Mouse (Mus musculus) liver, embryonic 14.5 days (tissue): ENCODE data around the gene Eno3. TPM values are rescaled to one million over a fixed set of nuclear protein-coding genes. Genes with fewer than 3 reads are reported as not detected.

Experiments
- ATAC-seq: fragments of 200-750 bp; cut with Nextera tagmentation; 2 replicates; pipeline ENCODE4 v1.8.0; 2017; ENCODE audit warnings: moderate number of reproducible peaks, mild to moderate bottlenecking, moderate library complexity; ENCODE audit not compliant: insufficient read depth
- DNase-seq, 3 experiments: peaks; one replicate each; pipeline ENCODE4 v3.0.0-alpha.2; 2012 to 2013; ENCODE audit warnings: low read depth in 3 of 3, low spot score in 3 of 3
- H3K27ac ChIP-seq: fragments of 300-500 bp; sonication (generic); 2 replicates; pipeline ENCODE4 v1.5.1; 2014; ENCODE audit warnings: moderate library complexity, mild to moderate bottlenecking, control low read depth, inconsistent platforms
- H3K27me3 ChIP-seq: fragments of 300-500 bp; sonication (generic); 2 replicates; pipeline ENCODE4 v1.6.1; 2014; ENCODE audit warnings: mild to moderate bottlenecking, low read length, moderate library complexity; ENCODE audit not compliant: control insufficient read depth, insufficient read depth
- H3K36me3 ChIP-seq: fragments of 300-500 bp; sonication (generic); replicated peaks from 2 replicates; pipeline ENCODE4 v1.6.1; 2014; ENCODE audit warnings: low read depth; ENCODE audit not compliant: control insufficient read depth, insufficient read depth
- H3K4me1 ChIP-seq, 2 experiments: fragments of 200-500 bp in 1 of 2; fragments of 300-500 bp in 1 of 2; sonication (generic) in 1 of 2; replicated peaks; 2 replicates each; pipeline ENCODE4 v1.6.1; 2012 to 2014; ENCODE audit warnings: antibody characterized with exemption in 1 of 2, inconsistent platforms in 1 of 2, low read length in 1 of 2; ENCODE audit not compliant: control insufficient read depth in 2 of 2, insufficient read depth in 2 of 2
- H3K4me2 ChIP-seq: fragments of 300-500 bp; sonication (generic); 2 replicates; pipeline ENCODE4 v1.6.1; 2014; ENCODE audit warnings: low read depth, mild to moderate bottlenecking, control low read depth, moderate library complexity
- H3K4me3 ChIP-seq, 2 experiments: fragments of 200-500 bp in 1 of 2; fragments of 300-500 bp in 1 of 2; sonication (generic) in 1 of 2; 2 replicates each; pipeline ENCODE4 v1.5.1; 2012 to 2014; ENCODE audit warnings: low read depth in 2 of 2, low read length in 2 of 2, mild to moderate bottlenecking in 2 of 2, control low read depth in 1 of 2, inconsistent platforms in 1 of 2, moderate library complexity in 1 of 2; ENCODE audit not compliant: insufficient read depth in 1 of 2
- H3K9ac ChIP-seq: fragments of 300-500 bp; sonication (generic); replicated peaks from 2 replicates; pipeline ENCODE4 v1.6.1; 2014; ENCODE audit warnings: mild to moderate bottlenecking, control low read depth, moderate library complexity
- H3K9me3 ChIP-seq: fragments of 300-500 bp; sonication (generic); 2 replicates; pipeline ENCODE4 v1.6.1; 2016; ENCODE audit warnings: low read length, mixed read lengths; ENCODE audit not compliant: control insufficient read depth
- CTCF ChIP-seq: IDR thresholded peaks from 2 replicates; pipeline ENCODE4 v1.5.1; 2016; ENCODE audit warnings: antibody characterized with exemption, low read depth, control low read depth
- EP300 ChIP-seq: IDR thresholded peaks from 2 replicates; pipeline ENCODE4 v1.6.1; 2016; ENCODE audit warnings: antibody characterized with exemption, low read depth
- WGBS: fragments of 180-500 bp; shearing (Covaris S2); extraction: QIAGEN DNeasy Blood & Tissue Kit; methylation state at CpG from one replicate; pipeline ENCODE4 v1.1.7; 2014; ENCODE audit not compliant: insufficient replicate concordance; 5-methylcytosine and 5-hydroxymethylcytosine counted together
- microRNA-seq: library from miRNA; unstranded; fragments of <30 nt; microRNA quantifications from one replicate; pipeline ENCODE4, GENCODE M21; 2016
- polyA plus RNA-seq, 2 experiments: library from polyadenylated mRNA; depleted of rRNA in 1 of 2; stranded (reverse) in 1 of 2; unstranded in 1 of 2; fragments of >200 nt; fragmentation: Nextera tagmentation in 1 of 2; extraction: Ambion mirVana in 1 of 2; gene quantifications; 2 replicates each; pipeline versions ENCODE4 v1.2.1 to v1.2.3; 2012 to 2014

The Eno3 gene
- polyA plus RNA-seq, 2 experiments: 3.6 to 3.7 TPM

GRCm38 (mm10) chr11:70702781-70703180 lies 45.8 kb downstream of the Eno3 start:
- WGBS: 52% methylated on average over 6 of the region's 6 CpGs
- ATAC-seq (no peak), DNase-seq (no peak)
- no peaks in the 10 kb centered on the region for H3K36me3 ChIP-seq
- H3K4me2 ChIP-seq: no peak overlapping the region
- peaks cover 4% of the 10 kb centered on the region for H3K27me3 ChIP-seq
- H3K9me3 ChIP-seq: no peaks in the 10 kb centered on the region
- H3K4me1 ChIP-seq: peaks cover 0 to 4% of the 10 kb centered on the region in 2 experiments; a peak in 1 of 4 replicates
- no peak overlapping the region for H3K9ac ChIP-seq
- no peak for TF ChIP-seq CTCF
- TF ChIP-seq EP300: no peak
- H3K4me3 ChIP-seq: no peak overlapping the region
- no peak overlapping the region for H3K27ac ChIP-seq

- DNase-seq: no peak
- no peak overlapping the region for H3K4me3 ChIP-seq
- WGBS: 63% methylated on average over 3 of the region's 3 CpGs
- no peak overlapping the region for H3K27ac ChIP-seq
- peaks cover 1% of the 10 kb centered on the region for H3K27me3 ChIP-seq
- no peaks in the 10 kb centered on the region for H3K36me3 ChIP-seq
- H3K4me2 ChIP-seq: no peak overlapping the region
- no peaks in the 10 kb centered on the region for H3K4me1 ChIP-seq
- H3K9me3 ChIP-seq: no peaks in the 10 kb centered on the region
- no peak for ATAC-seq
- H3K9ac ChIP-seq: no peak overlapping the region
- TF ChIP-seq CTCF (no peak), EP300 (no peak)
Observed at GRCm38 (mm10) chr11:70706127-70706526, 49.1 kb downstream of the Eno3 start.

- H3K9me3 ChIP-seq: no peaks in the 10 kb centered on the region
- ATAC-seq: no peak
- no peak overlapping the region for H3K4me3 ChIP-seq
- TF ChIP-seq EP300 (no peak), CTCF (no peak)
- H3K4me1 ChIP-seq: no peaks in the 10 kb centered on the region
- 77% methylated on average over 10 of the region's 10 CpGs for WGBS
- DNase-seq: no peak
- H3K36me3 ChIP-seq: no peaks in the 10 kb centered on the region
- no peak overlapping the region for H3K9ac ChIP-seq
- no peak overlapping the region for H3K4me2 ChIP-seq
- H3K27ac ChIP-seq: no peak overlapping the region
- no peaks in the 10 kb centered on the region for H3K27me3 ChIP-seq
Observed at GRCm38 (mm10) chr11:70711026-70711425, 54.0 kb downstream of the Eno3 start.

Small RNA genes lying within 50 kb of the gene (microRNA-seq; reads per million reads assigned to microRNA genes)
- gene Mir6925: not detected

Other genes with a start within 250 kb of the Eno3 start
- 9.6 and 9.8 TPM in 2 replicates for gene Pelp1, start 247.2 kb upstream of the Eno3 start, polyA plus RNA-seq (2012; rRNA removed)
- gene Pelp1, start 247.2 kb upstream of the Eno3 start, polyA plus RNA-seq (2014; fragmentation: Nextera tagmentation; extraction: Ambion mirVana): 12.1 and 13.8 TPM in 2 replicates
- gene Arrb2, start 224.6 kb upstream of the Eno3 start, polyA plus RNA-seq (2012; rRNA removed): 17.8 and 19.4 TPM in 2 replicates
- gene Arrb2, start 224.6 kb upstream of the Eno3 start, polyA plus RNA-seq (2014; fragmentation: Nextera tagmentation; extraction: Ambion mirVana): 9.8 and 11.0 TPM in 2 replicates
- 11.9 and 12.8 TPM in 2 replicates for gene Med11, start 205.3 kb upstream of the Eno3 start, polyA plus RNA-seq (2012; rRNA removed)
- gene Med11, start 205.3 kb upstream of the Eno3 start, polyA plus RNA-seq (2014; fragmentation: Nextera tagmentation; extraction: Ambion mirVana): 17.0 and 20.0 TPM in 2 replicates
- 0.28 and 0.31 TPM in 2 replicates for gene Zmynd15, start 197.8 kb upstream of the Eno3 start, polyA plus RNA-seq (2012; rRNA removed)
- 0.10 and 0.29 TPM in 2 replicates for gene Zmynd15, start 197.8 kb upstream of the Eno3 start, polyA plus RNA-seq (2014; fragmentation: Nextera tagmentation; extraction: Ambion mirVana)
- gene Cxcl16, start 197.2 kb upstream of the Eno3 start, polyA plus RNA-seq (2012; rRNA removed): 0.94 and 1.1 TPM in 2 replicates
- gene Cxcl16, start 197.2 kb upstream of the Eno3 start, polyA plus RNA-seq (2014; fragmentation: Nextera tagmentation; extraction: Ambion mirVana): 0.79 and 1.5 TPM in 2 replicates
- gene Tm4sf5, start 152.0 kb upstream of the Eno3 start, polyA plus RNA-seq (2012; rRNA removed): 0.90 and 1.4 TPM in 2 replicates
- 2.1 and 2.4 TPM in 2 replicates for gene Tm4sf5, start 152.0 kb upstream of the Eno3 start, polyA plus RNA-seq (2014; fragmentation: Nextera tagmentation; extraction: Ambion mirVana)
- gene Vmo1, start 142.6 kb upstream of the Eno3 start, polyA plus RNA-seq (2012; rRNA removed): 0.23 TPM in 1 of 2 replicates, not detected in the other
- gene Vmo1, start 142.6 kb upstream of the Eno3 start, polyA plus RNA-seq (2014; fragmentation: Nextera tagmentation; extraction: Ambion mirVana): 0.21 and 0.51 TPM in 2 replicates
- gene Gltpd2, start 138.0 kb upstream of the Eno3 start, polyA plus RNA-seq (2012; rRNA removed): 11.2 and 15.7 TPM in 2 replicates
- 18.4 and 20.3 TPM in 2 replicates for gene Gltpd2, start 138.0 kb upstream of the Eno3 start, polyA plus RNA-seq (2014; fragmentation: Nextera tagmentation; extraction: Ambion mirVana)
- 155 and 171 TPM in 2 replicates for gene Psmb6, start 131.8 kb upstream of the Eno3 start, polyA plus RNA-seq (2012; rRNA removed)
- 345 and 363 TPM in 2 replicates for gene Psmb6, start 131.8 kb upstream of the Eno3 start, polyA plus RNA-seq (2014; fragmentation: Nextera tagmentation; extraction: Ambion mirVana)
- gene Gm40193, start 124.3 kb upstream of the Eno3 start, polyA plus RNA-seq (2012; rRNA removed): not detected in 2 replicates
- not detected in 2 replicates for gene Gm40193, start 124.3 kb upstream of the Eno3 start, polyA plus RNA-seq (2014; fragmentation: Nextera tagmentation; extraction: Ambion mirVana)
- gene Pld2, start 117.1 kb upstream of the Eno3 start, polyA plus RNA-seq (2012; rRNA removed): 1.9 and 2.6 TPM in 2 replicates
- gene Pld2, start 117.1 kb upstream of the Eno3 start, polyA plus RNA-seq (2014; fragmentation: Nextera tagmentation; extraction: Ambion mirVana): 1.3 and 1.5 TPM in 2 replicates
- 13.7 and 14.1 TPM in 2 replicates for gene Mink1, start 94.3 kb upstream of the Eno3 start, polyA plus RNA-seq (2012; rRNA removed)
- gene Mink1, start 94.3 kb upstream of the Eno3 start, polyA plus RNA-seq (2014; fragmentation: Nextera tagmentation; extraction: Ambion mirVana): 3.7 and 5.0 TPM in 2 replicates
- gene 4930544D05Rik, start 41.4 kb upstream of the Eno3 start, polyA plus RNA-seq (2012; rRNA removed): not detected in 2 replicates
- gene 4930544D05Rik, start 41.4 kb upstream of the Eno3 start, polyA plus RNA-seq (2014; fragmentation: Nextera tagmentation; extraction: Ambion mirVana): not detected in 2 replicates
- not detected in 2 replicates for gene Chrne, start 38.0 kb upstream of the Eno3 start, polyA plus RNA-seq (2012; rRNA removed)
- gene Chrne, start 38.0 kb upstream of the Eno3 start, polyA plus RNA-seq (2014; fragmentation: Nextera tagmentation; extraction: Ambion mirVana): not detected in 2 replicates
- gene Gp1ba, start 18.1 kb upstream of the Eno3 start, polyA plus RNA-seq (2012; rRNA removed): 4.5 TPM in 2 replicates
- 7.6 and 9.1 TPM in 2 replicates for gene Gp1ba, start 18.1 kb upstream of the Eno3 start, polyA plus RNA-seq (2014; fragmentation: Nextera tagmentation; extraction: Ambion mirVana)
- 47.7 and 48.4 TPM in 2 replicates for gene Rnf167, start 10.0 kb upstream of the Eno3 start, polyA plus RNA-seq (2012; rRNA removed)
- gene Rnf167, start 10.0 kb upstream of the Eno3 start, polyA plus RNA-seq (2014; fragmentation: Nextera tagmentation; extraction: Ambion mirVana): 56.0 and 66.9 TPM in 2 replicates
- gene Slc25a11, start 9.7 kb upstream of the Eno3 start, polyA plus RNA-seq (2012; rRNA removed): 39.0 and 43.9 TPM in 2 replicates
- 60.8 and 67.8 TPM in 2 replicates for gene Slc25a11, start 9.7 kb upstream of the Eno3 start, polyA plus RNA-seq (2014; fragmentation: Nextera tagmentation; extraction: Ambion mirVana)
- gene Pfn1, start 2.6 kb upstream of the Eno3 start, polyA plus RNA-seq (2012; rRNA removed): 421 and 438 TPM in 2 replicates
- gene Pfn1, start 2.6 kb upstream of the Eno3 start, polyA plus RNA-seq (2014; fragmentation: Nextera tagmentation; extraction: Ambion mirVana): 957 and 1,007 TPM in 2 replicates
- 24.6 and 42.0 TPM in 2 replicates for gene Spag7, start 12.2 kb downstream of the Eno3 start, polyA plus RNA-seq (2012; rRNA removed)
- 27.4 and 29.6 TPM in 2 replicates for gene Spag7, start 12.2 kb downstream of the Eno3 start, polyA plus RNA-seq (2014; fragmentation: Nextera tagmentation; extraction: Ambion mirVana)
- 2.7 and 3.1 TPM in 2 replicates for gene Camta2, start 30.9 kb downstream of the Eno3 start, polyA plus RNA-seq (2012; rRNA removed)
- 2.1 and 2.5 TPM in 2 replicates for gene Camta2, start 30.9 kb downstream of the Eno3 start, polyA plus RNA-seq (2014; fragmentation: Nextera tagmentation; extraction: Ambion mirVana)
- gene Inca1, start 43.0 kb downstream of the Eno3 start, polyA plus RNA-seq (2012; rRNA removed): 0.63 and 1.2 TPM in 2 replicates
- 0.71 and 1.4 TPM in 2 replicates for gene Inca1, start 43.0 kb downstream of the Eno3 start, polyA plus RNA-seq (2014; fragmentation: Nextera tagmentation; extraction: Ambion mirVana)
- 4.6 and 5.9 TPM in 2 replicates for gene Kif1c, start 43.3 kb downstream of the Eno3 start, polyA plus RNA-seq (2012; rRNA removed)
- gene Kif1c, start 43.3 kb downstream of the Eno3 start, polyA plus RNA-seq (2014; fragmentation: Nextera tagmentation; extraction: Ambion mirVana): 2.2 and 2.9 TPM in 2 replicates
- gene Zfp3, start 107.0 kb downstream of the Eno3 start, polyA plus RNA-seq (2012; rRNA removed): 0.38 and 0.64 TPM in 2 replicates
- 0.85 and 1.1 TPM in 2 replicates for gene Zfp3, start 107.0 kb downstream of the Eno3 start, polyA plus RNA-seq (2014; fragmentation: Nextera tagmentation; extraction: Ambion mirVana)
- 0.10 and 0.12 TPM in 2 replicates for gene Scimp, start 155.4 kb downstream of the Eno3 start, polyA plus RNA-seq (2012; rRNA removed)
- 0.51 and 0.64 TPM in 2 replicates for gene Scimp, start 155.4 kb downstream of the Eno3 start, polyA plus RNA-seq (2014; fragmentation: Nextera tagmentation; extraction: Ambion mirVana)
- 2.1 and 3.7 TPM in 2 replicates for gene Rabep1, start 187.6 kb downstream of the Eno3 start, polyA plus RNA-seq (2012; rRNA removed)
- gene Rabep1, start 187.6 kb downstream of the Eno3 start, polyA plus RNA-seq (2014; fragmentation: Nextera tagmentation; extraction: Ambion mirVana): 9.1 and 10.3 TPM in 2 replicates